Comparison of ENCODE assay signal across 23 mouse cellular contexts in the genomic region with DNA sequence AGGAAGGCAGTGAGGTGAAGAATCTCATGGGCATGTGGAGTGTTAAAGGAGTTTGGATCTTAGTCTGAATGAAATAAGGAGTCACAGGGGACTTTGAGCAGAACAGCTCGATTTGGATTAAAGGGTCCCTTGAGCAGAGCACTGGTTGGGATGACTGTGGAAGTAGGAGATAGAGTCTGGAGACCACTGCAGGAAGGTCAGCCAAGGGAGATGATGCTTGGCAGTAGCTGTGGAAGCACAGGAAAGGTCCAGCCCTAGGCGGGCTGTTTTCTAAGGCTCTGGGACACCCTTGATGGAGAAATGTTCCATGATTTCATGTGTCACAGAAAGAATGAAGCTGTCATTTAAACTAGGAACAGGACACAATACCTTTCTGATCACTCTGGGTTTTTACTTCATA.
DNase-seq lines count a peak whose midpoint lies in the region; TF ChIP-seq lines count a peak whose summit lies in the region.
"Had no signal": no experiment of that assay in that cellular context is flagged by ENCODE, and none has a peak within 500 bp of the region (broad histone marks: within the 10 kb centered on the region; RNA-seq: fewer than 3 reads in every experiment).

No protein-coding gene starts in this region.

- no peak for TF ChIP-seq CTCF in heart, adult 2 months (IDR thresholded peaks at IDR 0.05)

- no peak for TF ChIP-seq EP300 in heart, adult 2 months (IDR thresholded peaks at IDR 0.05; ENCODE audit: insufficient read depth, low read depth, low read length)

- DNase-seq in gastrocnemius, postnatal 14 days, result peak; percentile 8
- no peak for DNase-seq in gastrocnemius, postnatal 10 days
- DNase-seq in heart, postnatal 10 days, result peak; percentile 11 to 18
- no peak for DNase-seq in heart, adult 2 months
- DNase-seq in skeletal muscle tissue, adult 2 months (ENCODE audit: low read depth, low spot score), result peak; percentile 35
- DNase-seq in frontal cortex, postnatal 14 days (ENCODE audit: low spot score in 2 of 2), result no peak
- DNase-seq: adrenal gland, adult 8-10 months; adrenal gland, postnatal 25 days; cerebellum, adult 11-12 months; cerebellum, adult 8-10 months; cerebellum, postnatal 10 days; cerebellum, postnatal 36 days; embryo, embryonic 11 days; heart, postnatal 4 days; kidney, adult 18-20 months; kidney, adult 9 months had no signal

- WGBS in heart, adult 2 months, result 41% methylated on average over 2 of the region's 2 CpGs

- H3K4me1 ChIP-seq in heart, adult 2 months (ENCODE audit: control insufficient read depth, insufficient read depth, low read length), result no peaks in the 10 kb centered on the region
- H3K4me1 ChIP-seq: embryonic facial prominence, embryonic 10.5 days; forebrain, embryonic 12.5 days; forebrain, embryonic 15.5 days had no signal

- no peak overlapping the region for H3K27ac ChIP-seq in heart, adult 2 months
- H3K27ac ChIP-seq: embryonic facial prominence, embryonic 10.5 days; embryonic facial prominence, embryonic 13.5 days; forebrain, embryonic 12.5 days; forebrain, embryonic 15.5 days; hindbrain, embryonic 14.5 days; hindbrain, postnatal 0 days had no signal

- no peak overlapping the region for H3K9ac ChIP-seq in heart, adult 2 months (ENCODE audit: low read depth, low read length)
- H3K9ac ChIP-seq: embryonic facial prominence, embryonic 13.5 days; forebrain, embryonic 12.5 days; forebrain, embryonic 15.5 days; hindbrain, embryonic 14.5 days had no signal

- no peaks in the 10 kb centered on the region for H3K79me2 ChIP-seq in heart, adult 2 months (replicated peaks; ENCODE audit: control insufficient read depth, insufficient read depth, low read length)

- H3K27me3 ChIP-seq in heart, adult 2 months (ENCODE audit: control insufficient read depth, insufficient read depth, low read length), result no peaks in the 10 kb centered on the region
- H3K27me3 ChIP-seq: embryonic facial prominence, embryonic 13.5 days; forebrain, embryonic 12.5 days; forebrain, embryonic 15.5 days had no signal

- no peak overlapping the region for H3K4me3 ChIP-seq in heart, adult 2 months
- H3K4me3 ChIP-seq: embryonic facial prominence, embryonic 10.5 days; embryonic facial prominence, embryonic 13.5 days; erythroblast, embryonic 14.5 days; forebrain, embryonic 12.5 days; forebrain, embryonic 15.5 days had no signal

- no peak for TF ChIP-seq POLR2A in heart, adult 2 months (IDR thresholded peaks at IDR 0.05; ENCODE audit: insufficient read depth, low read depth, low read length)

- H3K36me3 ChIP-seq in heart, adult 2 months (ENCODE audit: control insufficient read depth, insufficient read depth, low read length), result no peaks in the 10 kb centered on the region
- H3K36me3 ChIP-seq: embryonic facial prominence, embryonic 10.5 days; forebrain, embryonic 12.5 days; forebrain, embryonic 15.5 days had no signal

- intact Hi-C loops in gastrocnemius, postnatal 14 days (cut with DNase I; ENCODE audit: low total_unique reads), result no loop called here
- intact Hi-C loops in heart, postnatal 10 days (cut with DNase I), result no loop called here
- intact Hi-C loops in heart, adult 2 months (cut with DNase I), result no loop called here

Comparison
In these comparisons a context has a peak if more than half of its experiments do, and no peak if none do; other contexts are left out.
1. DNase-seq: peak in gastrocnemius, postnatal 14 days (single experiment), heart, postnatal 10 days (2 of 2) and skeletal muscle tissue, adult 2 months (single experiment); none in gastrocnemius, postnatal 10 days (single experiment), heart, adult 2 months (0 of 2) and frontal cortex, postnatal 14 days (0 of 2).